Mouse (Mus musculus): ENCODE results near the gene Ppp5c.

The Ppp5c gene

GRCm38 (mm10) chr7:17017036-17017435 lies 10.7 kb downstream of the Ppp5c start:
- DNase-seq (ENCODE audit: low spot score in 2 of 2) = no peak

GRCm38 (mm10) chr7:17015381-17015780 lies 12.3 kb downstream of the Ppp5c start:
- DNase-seq (ENCODE audit: low spot score in 2 of 2) = no peak

GRCm38 (mm10) chr7:17011909-17012590 lies 15.7 kb downstream of the Ppp5c start:
- no peak for DNase-seq (ENCODE audit: low spot score in 2 of 2)

- DNase-seq (ENCODE audit: low spot score in 2 of 2) = no peak
Measured at GRCm38 (mm10) chr7:17010010-17010347, 17.7 kb downstream of the Ppp5c start.

GRCm38 (mm10) chr7:17009326-17010009 lies 18.3 kb downstream of the Ppp5c start:
- DNase-seq (ENCODE audit: low spot score in 2 of 2) = peak in 1 of 2 experiments; percentile 28

GRCm38 (mm10) chr7:17007300-17007699 lies 20.4 kb downstream of the Ppp5c start:
- DNase-seq (ENCODE audit: low spot score in 2 of 2) = no peak

GRCm38 (mm10) chr7:17004716-17005115 lies 23.0 kb downstream of the Ppp5c start:
- DNase-seq (ENCODE audit: low spot score in 2 of 2) = no peak

GRCm38 (mm10) chr7:17003230-17003960 lies 24.3 kb downstream of the Ppp5c start:
- DNase-seq (ENCODE audit: low spot score in 2 of 2) = no peak

- DNase-seq (ENCODE audit: low spot score in 2 of 2) = peak; percentile 50 to 76
Measured at GRCm38 (mm10) chr7:17002375-17003195, 25.1 kb downstream of the Ppp5c start.

- DNase-seq (ENCODE audit: low spot score in 2 of 2) = peak; percentile 72 to 80
Measured at GRCm38 (mm10) chr7:16999650-17000049, 28.1 kb downstream of the Ppp5c start.

- DNase-seq (ENCODE audit: low spot score in 2 of 2) = no peak
Measured at GRCm38 (mm10) chr7:16999233-16999632, 28.5 kb downstream of the Ppp5c start.

- DNase-seq (ENCODE audit: low spot score in 2 of 2) = no peak
Measured at GRCm38 (mm10) chr7:16995345-16995744, 32.4 kb downstream of the Ppp5c start.

GRCm38 (mm10) chr7:16994400-16994799 lies 33.3 kb downstream of the Ppp5c start:
- DNase-seq (ENCODE audit: low spot score in 2 of 2) = no peak

- no peak for DNase-seq (ENCODE audit: low spot score in 2 of 2)
Measured at GRCm38 (mm10) chr7:16993651-16994399, 33.9 kb downstream of the Ppp5c start.

GRCm38 (mm10) chr7:16992451-16992807 lies 35.3 kb downstream of the Ppp5c start, which contains the start of gene Ccdc8:
Gene Ccdc8 (plus strand): TSS chr7:16992708.
- DNase-seq (ENCODE audit: low spot score in 2 of 2) = no peak

GRCm38 (mm10) chr7:16991681-16992450 lies 35.9 kb downstream of the Ppp5c start:
- DNase-seq (ENCODE audit: low spot score in 2 of 2) = no peak

GRCm38 (mm10) chr7:16990006-16990744 lies 37.5 kb downstream of the Ppp5c start:
- DNase-seq (ENCODE audit: low spot score in 2 of 2) = no peak

- no peak for DNase-seq (ENCODE audit: low spot score in 2 of 2)
Measured at GRCm38 (mm10) chr7:16988405-16988804, 39.3 kb downstream of the Ppp5c start.

GRCm38 (mm10) chr7:16987541-16988149 lies 40.1 kb downstream of the Ppp5c start:
- DNase-seq (ENCODE audit: low spot score in 2 of 2) = no peak

All from natural killer cell, adult 2 months (primary cell).